Mouse (Mus musculus): ENCODE results near the gene 4931409K22Rik. TPM values are rescaled to one million over a fixed set of nuclear protein-coding genes. Genes with fewer than 3 reads are reported as not detected.

4931409K22Rik gene
- total RNA-seq, 2 experiments from 2014 or later, result 0.13 TPM; not detected in 1

- intact Hi-C loops (cut with DNase I), result loop anchor here (10.0 kb wide), 1 partner anchor 259 kb away; no protein-coding TSS in a partner anchor
- DNase-seq (ENCODE audit: low spot score in 2 of 2), result no peak
Measured at GRCm38 (mm10) chr5:24523806-24524205, 32.8 kb downstream of the 4931409K22Rik start.

GRCm38 (mm10) chr5:24521366-24521765 lies 35.2 kb downstream of the 4931409K22Rik start:
- intact Hi-C loops (cut with DNase I), result loop anchor here (10.0 kb wide), 1 partner anchor 257 kb away; no protein-coding TSS in a partner anchor

GRCm38 (mm10) chr5:24512271-24512670 lies 44.3 kb downstream of the 4931409K22Rik start:
- intact Hi-C loops (cut with DNase I), result no loop called here
- no peak for DNase-seq (ENCODE audit: low spot score in 2 of 2)

More at GRCm38 (mm10) chr5:24521366-24521765, 35.2 kb downstream of the 4931409K22Rik start:
- DNase-seq (ENCODE audit: low spot score in 2 of 2), result no peak

- intact Hi-C loops (cut with DNase I), result no loop called here
- peak in 1 of 2 experiments; percentile 51 for DNase-seq (ENCODE audit: low spot score in 2 of 2)
Measured at GRCm38 (mm10) chr5:24510635-24511034, 46.0 kb downstream of the 4931409K22Rik start.

GRCm38 (mm10) chr5:24508406-24508805 lies 48.2 kb downstream of the 4931409K22Rik start:
- DNase-seq (ENCODE audit: low spot score in 2 of 2), result no peak
- intact Hi-C loops (cut with DNase I), result no loop called here

- DNase-seq (ENCODE audit: low spot score in 2 of 2), result no peak
- intact Hi-C loops (cut with DNase I), result no loop called here
Measured at GRCm38 (mm10) chr5:24505513-24505912, 51.1 kb downstream of the 4931409K22Rik start.

- intact Hi-C loops (cut with DNase I), result no loop called here
- no peak for DNase-seq (ENCODE audit: low spot score in 2 of 2)
Measured at GRCm38 (mm10) chr5:24502786-24503185, 53.8 kb downstream of the 4931409K22Rik start.

- DNase-seq (ENCODE audit: low spot score in 2 of 2), result no peak
- intact Hi-C loops (cut with DNase I), result no loop called here
Measured at GRCm38 (mm10) chr5:24500851-24501250, 55.8 kb downstream of the 4931409K22Rik start.

GRCm38 (mm10) chr5:24499113-24499512 lies 57.5 kb downstream of the 4931409K22Rik start:
- DNase-seq (ENCODE audit: low spot score in 2 of 2), result no peak
- intact Hi-C loops (cut with DNase I), result no loop called here

- intact Hi-C loops (cut with DNase I), result no loop called here
- DNase-seq (ENCODE audit: low spot score in 2 of 2), result no peak
Measured at GRCm38 (mm10) chr5:24497526-24497925, 59.1 kb downstream of the 4931409K22Rik start.

GRCm38 (mm10) chr5:24496756-24497155 lies 59.9 kb downstream of the 4931409K22Rik start:
- intact Hi-C loops (cut with DNase I), result no loop called here
- peak in 1 of 2 experiments; percentile 57 for DNase-seq (ENCODE audit: low spot score in 2 of 2)

GRCm38 (mm10) chr5:24495019-24495418 lies 61.6 kb downstream of the 4931409K22Rik start:
- intact Hi-C loops (cut with DNase I), result no loop called here
- no peak for DNase-seq (ENCODE audit: low spot score in 2 of 2)

Small RNAs within 50 kb of the gene (microRNA-seq; reads per million reads assigned to microRNA genes)
- 1,420 to 1,638 reads per million in 2 experiments for gene Mir671

Other genes starting within 250 kb of the 4931409K22Rik start
- gene Kcnh2, start 205.2 kb downstream of the 4931409K22Rik start, total RNA-seq (2021), result 10 to 100 TPM; 19.9 to 22.1 TPM
- gene Nos3, start 192.0 kb downstream of the 4931409K22Rik start, total RNA-seq (2021), result 10 to 100 TPM; 10.2 to 12.1 TPM
- 1 to 10 TPM; 2.1 to 3.4 TPM for gene Atg9b, start 164.7 kb downstream of the 4931409K22Rik start, total RNA-seq (2021)
- gene Abcb8, start 163.1 kb downstream of the 4931409K22Rik start, total RNA-seq (2021), result 10 to 100 TPM; 46.7 to 51.4 TPM
- gene Asic3, start 143.4 kb downstream of the 4931409K22Rik start, total RNA-seq (2021), result not detected
- 100 to 1,000 TPM; 138 to 149 TPM for gene Cdk5, start 133.3 kb downstream of the 4931409K22Rik start, total RNA-seq (2021)
- gene Slc4a2, start 133.0 kb downstream of the 4931409K22Rik start, total RNA-seq (2021), result 10 to 100 TPM; 26.8 to 31.9 TPM
- gene Fastk, start 111.5 kb downstream of the 4931409K22Rik start, total RNA-seq (2021), result 100 to 1,000 TPM; 110 to 120 TPM
- 10 to 100 TPM; 30.4 to 31.2 TPM for gene Tmub1, start 109.0 kb downstream of the 4931409K22Rik start, total RNA-seq (2021)
- 100 to 1,000 TPM; 464 to 465 TPM for gene Agap3, start 104.6 kb downstream of the 4931409K22Rik start, total RNA-seq (2021)
- under 1 TPM in 1 of 2 experiments, not detected in 1; 0.40 TPM for gene Gbx1, start 29.6 kb downstream of the 4931409K22Rik start, total RNA-seq (2021)
- under 1 TPM; 0.15 to 0.30 TPM for gene Asb10, start 15.8 kb downstream of the 4931409K22Rik start, total RNA-seq (2021)
- gene Abcf2, start 20.7 kb upstream of the 4931409K22Rik start, total RNA-seq (2021), result 10 to 100 TPM; 62.0 to 64.8 TPM
- gene Chpf2, start 29.9 kb upstream of the 4931409K22Rik start, total RNA-seq (2021), result 10 to 100 TPM; 65.1 to 73.8 TPM
- 100 to 1,000 TPM; 102 to 110 TPM for gene Smarcd3, start 67.6 kb upstream of the 4931409K22Rik start, total RNA-seq (2021)
- 10 to 100 TPM; 67.5 to 73.9 TPM for gene Nub1, start 128.7 kb upstream of the 4931409K22Rik start, total RNA-seq (2021)
- gene Wdr86, start 173.9 kb upstream of the 4931409K22Rik start, total RNA-seq (2021), result 1 to 10 TPM; 1.1 to 1.3 TPM
- gene Crygn, start 201.2 kb upstream of the 4931409K22Rik start, total RNA-seq (2021), result not detected

Measured in left cerebral cortex, postnatal 14 days (tissue).